Mouse (Mus musculus) urinary bladder, postnatal 4 days (tissue): ENCODE results near the gene Trim46.
"Not testable (repeated sequence)": the region's sequence is repeated elsewhere in the genome, so short reads cannot be mapped to it uniquely, and the experiment has no call there.

Experiments used
- DNase-seq, 2 experiments: peaks; one replicate each; pipeline ENCODE4 v3.0.0; 2021 to 2022; ENCODE audit warnings: low spot score in 2 of 2

Trim46 gene

DNA sequence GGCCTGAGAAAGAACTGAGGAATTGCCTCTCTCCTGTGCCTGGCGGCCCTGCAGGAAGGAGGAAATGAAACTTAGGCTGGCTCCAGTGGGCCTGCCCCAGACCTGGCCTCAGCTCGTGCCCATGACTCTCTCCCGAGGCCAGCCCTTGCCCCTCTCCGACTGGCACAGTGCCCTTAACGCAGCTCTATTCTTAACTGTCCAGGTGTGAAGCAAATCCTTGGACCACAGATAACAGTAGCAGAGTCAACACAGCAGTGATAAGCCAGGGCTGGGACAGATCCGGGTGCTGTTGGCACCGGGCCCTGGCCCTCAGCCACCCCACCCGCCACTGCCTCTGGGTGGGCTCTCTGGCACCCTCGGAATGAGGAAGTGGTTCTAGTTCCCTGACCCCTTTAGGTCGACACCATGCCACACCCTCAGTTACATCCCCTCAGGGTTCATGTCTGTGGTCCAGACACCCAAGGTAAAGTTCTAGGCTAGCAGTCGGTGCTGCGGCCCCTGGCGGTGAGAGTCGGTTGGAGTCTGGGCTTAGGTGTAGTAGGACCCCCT lies 12.5 kb downstream of the Trim46 start:
- DNase-seq: no peak

DNA sequence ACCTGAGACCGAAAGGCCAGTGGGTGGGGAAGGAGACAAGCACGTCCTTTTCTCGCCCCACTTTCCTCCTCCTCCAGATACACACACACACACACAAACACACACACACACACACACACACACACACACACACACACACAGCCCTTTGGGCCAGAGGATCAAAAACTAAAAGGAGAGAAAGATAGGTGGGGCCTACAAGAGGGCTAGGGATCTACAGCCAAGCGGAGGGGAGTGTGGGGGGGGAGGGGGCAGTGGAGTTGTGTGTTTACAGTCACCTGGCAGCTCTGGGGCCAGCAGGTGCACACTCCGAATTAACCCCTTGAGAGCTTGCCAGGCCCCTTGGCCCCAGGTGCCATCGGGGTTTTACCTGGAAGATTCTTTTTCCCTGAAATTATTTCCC lies 13.5 kb downstream of the Trim46 start:
- DNase-seq: no peak

DNA sequence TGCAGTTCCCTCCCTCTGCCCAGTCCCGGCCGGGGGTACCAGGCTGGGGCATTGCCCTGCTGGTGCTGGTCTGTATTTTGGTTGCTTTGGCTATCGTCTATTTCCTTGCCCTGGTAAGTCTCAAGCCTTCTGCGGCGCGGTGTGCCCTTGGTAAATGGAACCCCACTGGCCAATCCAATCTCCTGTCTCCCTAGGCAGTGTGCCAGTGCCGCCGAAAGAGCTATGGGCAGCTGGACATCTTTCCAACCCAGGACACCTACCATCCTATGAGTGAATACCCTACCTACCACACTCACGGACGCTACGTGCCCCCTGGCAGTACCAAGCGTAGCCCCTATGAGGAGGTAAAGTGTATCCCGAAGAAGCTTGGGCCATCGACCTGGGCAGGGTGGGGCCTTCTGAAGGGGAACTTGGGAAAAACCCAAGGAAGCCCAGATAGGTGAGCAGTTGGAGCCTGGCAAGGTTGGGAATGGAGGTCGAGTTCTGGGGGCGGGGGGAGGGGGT lies 14.3 kb downstream of the Trim46 start:
- no peak for DNase-seq

DNA sequence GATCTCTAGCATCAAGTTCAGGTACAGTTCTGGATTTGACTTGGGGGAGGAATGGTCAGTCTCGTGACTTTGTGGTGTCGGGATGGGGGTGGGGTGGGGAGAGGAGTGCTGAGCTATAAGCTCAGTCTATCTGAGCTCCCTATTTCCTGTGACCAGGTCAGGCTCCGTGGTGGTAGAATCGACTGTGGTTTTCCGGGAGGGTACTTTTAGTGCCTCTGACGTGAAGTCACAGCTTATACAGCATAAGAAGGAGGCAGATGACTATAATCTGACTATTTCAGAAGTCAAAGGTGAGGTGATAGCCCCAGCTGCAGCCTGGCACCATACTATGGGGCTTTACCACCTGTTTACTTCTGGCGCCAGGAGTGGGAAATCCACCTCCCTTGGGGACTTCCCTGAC lies 14.8 kb downstream of the Trim46 start:
- no peak for DNase-seq

DNA sequence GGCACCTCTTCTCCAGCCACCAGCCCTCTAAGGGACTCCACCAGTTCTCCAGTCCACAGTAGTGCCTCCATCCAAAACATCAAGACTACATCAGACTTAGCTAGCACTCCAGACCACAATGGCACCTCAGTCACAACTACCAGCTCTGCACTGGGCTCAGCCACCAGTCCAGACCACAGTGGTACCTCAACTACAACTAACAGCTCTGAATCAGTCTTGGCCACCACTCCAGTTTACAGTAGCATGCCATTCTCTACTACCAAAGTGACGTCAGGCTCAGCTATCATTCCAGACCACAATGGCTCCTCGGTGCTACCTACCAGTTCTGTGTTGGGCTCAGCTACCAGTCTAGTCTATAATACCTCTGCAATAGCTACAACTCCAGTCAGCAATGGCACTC lies 15.5 kb downstream of the Trim46 start:
- DNase-seq: no peak

DNA sequence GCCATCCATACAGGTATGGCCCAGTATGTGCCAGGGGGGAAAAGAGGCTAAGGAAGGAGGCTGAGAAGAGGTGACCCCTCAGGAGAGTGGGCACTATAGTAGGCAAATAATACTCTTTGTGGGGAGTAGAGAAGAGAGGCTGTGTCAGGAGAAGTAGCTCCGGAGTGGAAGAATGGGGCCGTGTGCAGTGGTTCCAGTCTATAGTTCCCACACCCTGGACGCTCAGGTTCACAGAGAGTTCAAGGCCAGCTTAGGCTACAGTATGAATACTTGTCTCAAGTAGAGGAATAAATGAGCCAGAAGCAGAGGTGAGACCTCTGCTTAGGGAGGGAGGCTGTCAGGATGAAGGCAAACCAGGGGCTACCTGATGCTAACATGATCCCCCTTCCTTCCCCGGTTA lies 16.8 kb downstream of the Trim46 start:
- DNase-seq: no peak

DNA sequence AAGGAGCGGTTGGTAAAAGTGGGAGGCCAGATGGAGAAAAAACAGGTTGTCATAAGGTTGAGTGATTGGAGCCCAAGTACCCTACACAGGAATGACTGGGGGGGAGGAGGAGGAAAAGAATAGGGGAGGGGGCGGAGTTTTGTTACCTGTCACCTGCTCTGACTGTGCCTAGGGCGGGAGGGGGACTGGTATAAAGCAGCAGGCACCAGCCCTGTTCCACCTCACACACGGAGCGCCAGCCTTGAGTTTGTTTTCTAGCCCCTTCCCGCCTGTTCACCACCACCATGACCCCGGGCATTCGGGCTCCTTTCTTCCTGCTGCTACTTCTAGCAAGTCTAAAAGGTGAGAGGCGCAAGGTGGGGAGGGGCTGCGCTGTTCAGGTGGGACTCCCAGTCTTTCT lies 17.3 kb downstream of the Trim46 start, which contains the start of gene Muc1:
Muc1 (plus strand) TSS at position 222 of the 400 bp plus-strand sequence.
- no peak for DNase-seq

DNA sequence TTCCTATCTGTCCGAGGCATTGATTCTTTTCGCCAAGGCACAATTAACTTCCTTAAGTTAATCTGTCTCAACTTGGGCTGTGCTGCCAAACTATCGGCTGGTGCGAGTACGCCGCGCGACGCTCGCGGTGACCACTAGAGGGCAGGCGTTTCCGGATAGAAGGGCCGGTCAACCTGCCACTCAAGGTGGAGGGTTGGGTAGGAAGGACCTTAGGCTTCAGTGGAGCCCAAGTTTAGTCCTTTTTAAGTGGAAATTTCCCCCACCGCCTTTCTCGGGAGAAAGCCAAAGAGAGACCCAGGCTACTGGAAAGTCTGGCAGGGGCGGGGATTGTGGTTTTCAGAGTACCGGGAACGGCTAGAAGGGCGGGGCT lies 17.9 kb downstream of the Trim46 start:
- DNase-seq: peak; percentile 78 to 88

DNA sequence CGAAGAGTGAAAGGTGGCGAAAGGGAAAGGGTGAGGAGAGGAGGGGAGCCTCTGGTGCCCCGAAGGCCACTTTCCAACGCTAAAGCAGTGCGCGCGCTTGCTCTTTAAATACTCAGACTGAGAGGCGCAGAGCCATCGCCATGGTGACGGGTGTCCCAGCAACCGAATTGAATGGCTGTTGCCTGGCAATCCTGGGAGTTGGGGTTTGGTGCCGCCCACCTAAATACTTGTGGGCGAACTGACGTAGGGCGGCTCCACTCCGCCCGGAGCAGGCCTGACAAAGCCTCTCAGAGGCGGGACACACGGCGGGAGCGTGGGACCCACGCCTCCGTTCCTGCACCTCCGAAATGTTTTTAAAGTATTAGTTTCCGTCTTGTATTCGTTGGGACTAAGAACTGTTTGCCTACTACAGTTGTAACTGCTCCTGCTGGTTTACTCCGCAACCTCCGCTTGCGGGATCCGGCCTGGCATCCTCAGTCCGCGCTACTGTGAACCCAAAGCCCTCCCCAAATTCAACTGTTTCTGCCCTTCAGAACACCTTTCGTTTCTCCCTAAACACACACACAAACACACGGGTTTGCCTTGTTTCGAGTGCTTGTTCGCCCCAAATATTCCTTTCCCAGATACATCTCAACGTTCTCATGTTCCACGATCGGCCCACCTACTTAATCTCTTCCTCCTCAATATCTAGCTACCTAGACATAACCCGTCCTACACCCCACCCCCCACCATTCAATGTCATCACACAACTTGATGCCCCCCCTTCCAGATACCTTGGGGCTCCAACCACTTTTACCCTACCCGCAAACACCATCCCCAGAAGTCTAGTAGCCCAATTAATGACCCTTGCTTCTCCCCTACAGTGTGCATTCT lies 18.6 kb downstream of the Trim46 start:
- peak; percentile 82 to 88 for DNase-seq

DNA sequence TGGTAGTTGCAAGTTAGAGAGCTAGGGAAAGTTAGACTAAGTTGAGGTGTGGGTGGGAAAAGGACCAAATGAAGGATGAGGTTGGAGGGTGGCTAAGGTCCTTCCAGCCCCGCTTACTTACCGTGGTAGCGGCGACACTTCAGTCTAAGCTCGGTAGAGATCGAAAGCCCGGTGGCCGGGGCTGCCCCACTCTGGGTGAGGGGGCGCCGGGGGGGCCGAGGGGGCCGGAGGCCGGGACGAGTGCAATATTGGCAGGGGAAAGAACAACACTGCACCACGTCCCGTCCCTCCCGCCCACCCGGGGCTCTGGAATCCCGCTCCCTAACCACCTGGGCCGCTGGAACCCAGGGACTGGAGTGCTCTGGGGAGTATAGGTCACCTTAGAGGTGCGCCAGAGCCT lies 19.2 kb downstream of the Trim46 start, which contains the start of gene Mtx1:
Mtx1 (minus strand) TSS at position 189 of the 400 bp plus-strand sequence.
- no peak for DNase-seq

DNA sequence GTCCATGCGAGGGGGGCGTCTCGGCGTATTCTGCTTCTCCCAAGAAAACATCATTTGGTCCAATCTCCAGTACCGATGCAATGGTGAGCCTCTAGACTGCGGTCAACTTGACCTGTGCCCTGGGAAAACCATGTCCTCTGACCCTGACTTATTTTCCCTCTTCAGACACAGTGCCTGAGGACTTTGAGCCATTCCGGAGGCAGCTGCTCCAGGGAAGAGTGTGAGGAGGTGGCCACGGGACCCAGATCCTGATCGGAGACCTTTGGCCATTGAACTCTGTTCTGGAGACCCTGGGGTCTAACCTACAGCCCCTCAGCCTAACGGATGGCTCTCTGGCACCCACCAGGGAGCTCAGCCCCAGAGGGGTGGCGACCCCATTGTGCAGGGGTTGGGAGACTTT lies 19.7 kb downstream of the Trim46 start:
- DNase-seq: no peak

DNA sequence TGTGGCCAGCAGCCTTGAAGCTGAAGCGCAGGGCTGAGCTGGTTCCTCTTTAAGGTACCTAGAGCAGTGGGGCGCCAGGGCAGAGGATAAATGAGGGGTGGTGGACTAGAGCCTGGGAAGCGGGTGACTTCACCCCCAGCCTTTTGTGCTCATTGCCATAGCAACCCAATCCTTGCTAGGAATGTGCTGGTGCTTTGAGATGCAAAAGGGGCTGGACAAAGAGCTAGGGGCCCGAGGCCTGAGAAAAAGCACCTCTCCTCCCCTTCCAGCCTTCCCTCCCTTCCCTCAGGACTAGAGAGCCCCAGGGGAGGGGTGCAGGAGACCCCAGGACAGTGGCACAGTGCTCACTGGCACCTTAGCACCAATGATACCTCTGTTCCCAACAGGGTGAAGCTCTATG lies 20.2 kb downstream of the Trim46 start:
- DNase-seq: no peak

DNA sequence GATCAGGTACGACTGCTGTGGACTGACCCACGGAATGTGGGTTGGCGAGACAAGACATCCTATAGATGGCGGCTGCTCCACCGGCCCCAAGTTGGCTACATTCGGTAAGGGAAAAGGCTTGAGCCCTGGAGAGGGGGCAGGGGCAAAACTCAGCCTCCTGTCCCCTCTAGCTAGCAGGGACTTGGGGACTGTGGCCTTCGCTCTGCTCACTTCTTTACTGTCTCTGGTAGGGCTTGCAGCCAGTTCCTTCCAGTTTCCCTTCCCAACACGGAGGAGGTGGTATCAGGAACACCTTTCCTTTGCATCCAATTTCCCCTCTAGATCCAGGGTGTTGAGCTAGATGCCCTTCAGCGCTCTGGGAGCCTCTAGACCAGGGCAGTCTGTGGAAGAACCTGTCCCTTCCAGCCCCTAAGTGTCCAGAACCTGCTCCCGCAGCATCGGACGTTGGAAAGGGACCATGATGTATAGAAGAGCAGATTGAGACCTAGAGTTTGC lies 20.7 kb downstream of the Trim46 start:
- no peak for DNase-seq

DNA sequence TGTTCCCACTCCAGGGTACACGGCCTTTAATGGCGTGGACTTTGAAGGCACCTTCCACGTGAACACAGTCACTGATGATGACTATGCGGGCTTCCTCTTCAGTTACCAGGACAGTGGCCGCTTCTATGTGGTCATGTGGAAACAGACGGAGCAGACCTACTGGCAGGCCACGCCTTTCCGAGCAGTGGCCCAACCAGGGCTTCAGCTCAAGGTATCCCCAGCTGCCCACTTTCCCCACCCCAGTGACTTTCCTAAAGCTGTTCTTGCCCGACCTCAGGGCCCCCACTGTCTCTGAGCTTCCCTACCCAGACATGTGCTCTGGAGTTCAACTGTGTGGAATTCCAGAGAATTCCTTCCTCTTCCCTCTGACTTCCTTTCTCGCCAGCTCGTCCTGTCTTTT lies 21.3 kb downstream of the Trim46 start:
- no peak for DNase-seq

DNA sequence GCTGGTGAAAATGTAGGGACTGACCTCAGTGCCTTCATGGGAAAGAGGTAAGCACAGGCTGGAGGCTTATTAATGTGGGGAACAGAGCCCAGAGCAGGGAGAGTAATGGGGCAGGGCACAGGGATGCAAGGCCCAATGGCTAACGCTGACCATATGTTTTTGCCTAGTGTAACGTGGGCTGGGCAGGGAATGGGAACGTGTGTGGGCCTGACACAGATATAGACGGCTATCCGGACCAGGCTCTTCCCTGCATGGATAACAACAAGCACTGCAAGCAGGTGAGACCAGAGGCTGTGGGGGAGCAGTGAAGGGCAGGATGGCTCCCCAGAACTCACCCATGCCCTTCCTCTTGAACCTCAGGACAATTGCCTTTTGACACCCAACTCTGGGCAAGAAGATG lies 24.9 kb downstream of the Trim46 start:
- no peak for DNase-seq

DNA sequence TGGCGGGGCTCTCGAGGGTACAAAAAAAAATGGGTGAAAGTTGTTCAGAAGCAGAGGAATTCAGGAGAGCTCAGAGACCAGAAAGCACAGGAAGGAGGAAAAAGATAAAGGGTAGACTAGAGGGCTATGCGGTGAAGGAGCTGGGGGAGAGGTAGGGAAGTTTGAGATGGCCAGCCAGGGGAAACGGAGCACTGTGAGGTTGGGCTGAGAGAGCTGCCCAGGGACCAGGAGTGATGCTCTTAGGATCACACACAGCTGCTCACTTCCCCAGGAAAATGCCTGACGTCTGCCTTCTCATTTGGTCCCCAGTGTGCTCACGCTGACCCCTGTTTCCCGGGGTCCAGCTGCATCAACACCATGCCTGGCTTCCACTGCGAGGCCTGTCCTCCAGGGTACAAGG lies 26.6 kb downstream of the Trim46 start:
- DNase-seq: no peak

DNA sequence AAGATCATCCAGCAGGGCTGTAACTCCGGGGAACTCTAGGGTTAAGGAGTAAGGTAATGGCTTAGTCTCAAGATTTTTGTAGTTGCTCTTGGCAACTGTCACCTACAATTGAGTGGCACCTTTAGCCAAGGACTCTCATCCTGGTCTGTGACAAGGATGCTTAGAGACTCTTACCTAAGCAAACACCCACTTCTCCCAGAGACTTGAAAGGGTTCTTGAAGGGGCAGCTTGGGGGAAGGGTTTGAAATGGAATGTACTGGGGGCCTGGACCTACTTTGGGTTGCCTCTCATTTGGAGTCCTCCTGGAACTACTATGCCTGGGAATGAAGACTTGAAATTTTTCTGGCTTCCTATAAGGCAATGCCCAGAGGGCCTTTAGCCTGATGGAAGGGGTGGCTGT lies 27.8 kb downstream of the Trim46 start:
- no peak for DNase-seq

DNA sequence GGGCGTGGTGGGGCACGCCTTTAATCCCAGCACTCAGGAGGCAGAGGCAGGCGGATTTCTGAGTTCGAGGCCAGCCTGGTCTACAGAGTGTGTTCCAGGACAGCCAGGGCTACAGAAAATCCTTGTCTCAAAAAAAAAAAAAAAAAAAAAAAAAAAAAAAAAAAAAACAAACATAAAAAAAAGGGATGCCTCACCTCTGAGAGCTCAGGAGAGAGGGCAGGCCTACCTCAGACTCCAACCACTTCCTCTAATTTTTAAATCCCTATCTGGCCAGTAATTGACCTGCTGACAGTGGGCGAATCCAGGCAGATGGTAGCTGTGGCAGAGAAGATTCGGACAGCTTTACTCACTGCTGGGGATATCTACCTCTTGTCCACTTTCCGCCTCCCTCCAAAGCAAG lies 29.7 kb downstream of the Trim46 start:
- DNase-seq: not testable (repeated sequence)

DNA sequence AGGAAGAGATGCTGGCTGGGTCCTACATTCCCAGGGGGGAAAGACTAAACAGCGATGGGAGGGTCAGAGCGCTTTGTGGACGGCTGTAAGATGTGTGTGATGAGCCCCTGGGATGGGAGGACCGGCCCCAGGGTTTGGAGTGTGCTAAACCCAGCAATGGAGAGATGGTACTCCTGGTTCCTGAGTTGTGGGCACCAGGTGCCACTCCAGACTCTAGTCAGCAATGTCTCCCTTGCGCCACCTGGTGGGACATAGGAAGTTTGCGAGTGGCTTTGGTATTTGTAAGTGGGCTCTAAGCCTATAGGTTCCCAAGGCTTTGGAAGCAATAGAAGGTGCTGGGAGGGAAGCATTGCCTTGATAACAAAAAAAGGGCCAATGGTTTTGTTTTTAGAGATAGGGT lies 30.3 kb downstream of the Trim46 start:
- DNase-seq: peak; percentile 62 to 86

DNA sequence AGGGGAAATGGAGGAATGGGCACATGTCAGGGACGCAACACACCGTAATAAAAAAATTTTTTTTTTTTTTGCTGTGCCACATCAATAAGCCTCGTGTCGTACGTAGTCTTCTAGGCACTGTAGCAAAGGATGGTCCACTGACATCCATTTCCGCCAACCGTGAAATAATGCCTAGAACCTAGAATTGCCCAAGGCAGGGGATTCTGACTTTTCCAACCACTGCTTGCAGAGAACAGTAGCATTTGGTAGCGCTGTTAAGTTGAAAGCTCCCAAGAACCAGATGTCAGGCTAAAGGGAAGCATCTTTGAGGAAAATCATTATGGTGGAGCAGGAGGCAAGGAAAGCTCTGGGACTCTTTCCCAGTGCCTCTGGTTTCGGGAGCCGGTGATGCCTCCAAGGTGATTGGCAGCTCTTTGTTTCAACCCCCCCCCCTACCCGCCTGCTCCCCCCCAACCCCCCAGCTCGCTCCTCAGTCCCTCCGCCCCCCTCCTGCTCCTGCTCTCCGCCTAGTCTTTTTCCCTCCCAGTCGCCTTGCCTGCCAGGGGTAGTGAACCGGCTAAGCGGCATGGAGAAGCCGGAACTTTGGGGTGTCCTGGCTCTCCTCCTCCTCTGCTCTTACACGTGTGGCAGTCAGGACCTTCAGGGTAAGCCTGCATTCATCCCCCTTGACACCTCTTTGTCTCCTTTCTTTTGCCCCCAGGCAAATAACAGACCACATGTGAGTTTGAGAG lies 31.3 kb downstream of the Trim46 start, which contains the start of gene Thbs3:
Thbs3 (plus strand) TSS at position 500 of the 731 bp plus-strand sequence.
- DNase-seq: no peak

DNA sequence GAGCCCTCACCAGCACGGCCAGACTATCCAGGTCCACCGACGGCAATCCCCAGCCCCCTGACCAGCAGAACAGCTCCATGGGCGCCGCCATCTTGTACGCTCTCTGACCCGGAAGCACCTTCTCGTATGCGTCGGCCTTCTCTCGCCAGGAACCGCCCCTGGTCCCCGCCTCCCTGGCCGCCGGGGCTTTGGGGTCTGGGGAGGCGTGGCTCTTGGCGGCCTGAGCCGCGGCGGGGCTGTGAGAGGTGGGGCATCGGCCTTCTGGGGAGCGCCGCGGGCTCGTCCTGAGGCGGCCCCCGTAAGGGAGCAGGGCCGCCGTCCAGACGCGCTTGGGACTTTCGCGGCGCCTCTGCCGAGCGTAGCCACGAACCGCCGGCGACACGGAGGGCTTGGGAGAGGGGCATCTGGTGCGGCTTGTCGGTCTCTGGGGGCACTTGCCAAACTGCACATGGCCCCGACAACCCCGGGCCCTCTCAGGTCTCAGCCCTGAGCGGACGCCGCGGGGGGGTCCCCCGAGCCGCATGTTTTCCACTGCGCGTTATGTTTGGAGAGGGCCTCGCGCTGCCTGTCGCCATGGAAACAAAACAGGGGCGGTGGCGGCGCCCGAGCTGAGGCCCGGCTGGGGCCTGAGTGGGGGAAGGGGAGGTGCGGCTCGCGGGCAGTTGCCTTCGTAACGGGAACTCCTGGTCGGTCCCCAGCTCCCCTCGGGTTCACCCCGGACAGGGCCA lies 32.1 kb downstream of the Trim46 start:
- peak; percentile 93 to 96 for DNase-seq

DNA sequence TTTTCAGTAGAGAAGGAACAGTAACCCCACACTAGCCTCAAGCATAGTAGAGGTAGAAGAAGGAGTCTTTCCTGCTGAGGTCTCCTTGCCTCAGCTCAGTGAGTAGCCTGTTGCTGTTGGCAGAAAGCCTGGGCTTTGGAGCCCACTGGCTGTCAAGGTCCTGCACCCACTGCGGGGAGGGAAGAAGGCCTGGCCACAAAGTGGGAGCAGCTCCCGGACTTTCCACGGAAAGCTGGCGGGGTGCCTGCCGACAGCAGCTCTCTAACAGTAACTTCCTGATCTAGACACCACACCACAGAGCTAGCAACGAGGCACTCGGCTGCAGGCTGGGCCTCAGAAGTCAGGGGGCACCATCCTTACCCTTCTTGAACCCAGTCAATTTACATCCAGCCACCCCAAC lies 35.4 kb downstream of the Trim46 start:
- DNase-seq: no peak
